Mouse (Mus musculus): Measurements from ENCODE around the gene Cox7a2l.

Gene Cox7a2l

GRCm38 (mm10) chr17:83452451-83452850 lies 64.7 kb downstream of the Cox7a2l start:
- no peak for DNase-seq (ENCODE audit: low spot score)
